Mouse (Mus musculus): ENCODE data around the gene Sohlh2.
A peak's percentile ranks its signal among the peaks of the same experiment; 100 is the strongest.

DNA sequence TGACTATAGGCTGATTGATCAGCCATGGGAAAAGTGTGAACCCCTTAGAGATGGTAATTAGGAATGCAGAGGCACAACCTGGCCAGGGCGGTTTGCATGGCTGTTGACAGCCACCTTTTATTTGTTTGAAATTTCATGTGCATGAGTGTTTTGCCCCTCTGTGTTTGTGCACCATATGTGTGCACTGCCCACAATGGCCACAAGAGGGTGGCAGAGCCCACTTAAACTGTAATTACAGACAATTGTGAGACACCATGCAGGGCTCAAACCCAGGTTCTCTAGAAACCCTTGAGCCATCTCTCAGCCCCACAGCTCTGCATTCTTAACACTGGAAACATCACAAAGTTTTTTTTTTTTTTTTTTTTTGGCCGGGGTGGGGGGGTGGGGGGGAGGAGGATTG lies 40.7 kb downstream of the Sohlh2 start:
- TF ChIP-seq POLR2A (IDR thresholded peaks at IDR 0.05; ENCODE audit: low read depth, low read length), result no peak
- TF ChIP-seq CTCF (IDR thresholded peaks at IDR 0.05; ENCODE audit: borderline replicate concordance, insufficient read depth, low read length), result peak; percentile 16; the same call in 1 of the 2 replicates

All from embryonic fibroblast, embryonic 13.5 days (primary cell).